Mouse (Mus musculus): Measurements from ENCODE around the gene Wls. TPM values are rescaled to one million over a fixed set of nuclear protein-coding genes. Genes with fewer than 3 reads are reported as not detected.

Gene Wls
- total RNA-seq, 2 experiments from 2014 or later, result 80.9 to 93.0 TPM

DNA sequence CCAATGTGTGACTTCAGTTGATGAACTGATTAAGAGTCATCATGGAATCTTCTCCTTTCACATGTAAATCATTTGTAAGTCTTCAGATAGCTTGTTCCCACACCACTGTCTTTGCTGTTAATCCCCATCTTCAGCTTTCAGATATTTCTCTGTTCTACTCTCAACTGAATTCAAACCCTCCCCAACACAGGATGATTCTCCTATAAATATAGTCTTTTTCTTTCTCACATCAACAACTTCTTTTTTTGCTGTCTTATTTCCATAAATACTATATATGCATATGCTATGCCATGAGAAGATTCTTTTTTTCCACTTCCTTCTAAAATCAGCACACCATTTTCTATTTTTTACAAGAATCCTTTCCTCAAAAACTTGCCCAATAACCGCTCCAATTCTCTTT is 67.9 kb downstream of the Wls start:
- ATAC-seq (replicated peaks; ENCODE audit: poor library complexity), result no peak

DNA sequence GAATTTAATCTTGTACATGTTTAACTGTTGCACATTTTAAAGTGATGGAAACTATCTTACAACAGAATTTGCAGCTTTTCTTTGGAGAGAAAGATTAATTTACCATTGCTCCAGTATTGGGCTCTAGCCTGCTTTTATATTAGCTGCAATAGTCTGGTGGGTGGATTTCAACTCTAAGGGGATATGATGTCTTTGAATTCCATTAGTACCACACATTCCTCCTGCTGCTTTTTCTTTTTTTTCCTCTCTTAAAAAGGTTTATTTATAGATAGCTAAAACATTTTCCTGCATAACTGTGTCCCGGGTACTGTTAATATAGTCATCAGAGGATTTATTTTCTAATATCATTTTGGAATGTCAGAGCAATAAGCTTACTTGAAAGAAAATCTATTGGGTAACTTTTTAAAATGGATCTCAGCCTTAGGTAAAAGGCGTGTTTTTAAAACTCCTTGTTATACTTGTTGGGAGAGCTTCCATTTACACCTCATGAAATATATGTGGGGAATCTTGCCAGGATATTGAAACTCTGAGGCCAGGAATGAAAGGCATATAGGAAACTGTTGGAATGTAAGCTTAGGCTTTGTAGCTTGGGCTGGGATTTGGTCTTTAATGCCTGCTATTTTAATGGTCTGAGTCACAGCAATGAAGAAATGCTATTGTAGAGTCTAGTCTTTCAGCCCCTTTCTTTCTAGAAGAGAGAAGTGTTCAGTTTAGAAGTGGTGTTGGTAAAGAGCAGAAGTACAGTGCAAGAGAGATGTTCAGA is 78.0 kb downstream of the Wls start:
- no peak for ATAC-seq (replicated peaks; ENCODE audit: poor library complexity)

Other genes with a start within 250 kb of the Wls start
- not detected in 2 replicates for gene Rpe65, start 240.5 kb upstream of the Wls start, total RNA-seq (2015)
- gene Rpe65, start 240.5 kb upstream of the Wls start, total RNA-seq (2017), result not detected in 2 replicates